Mouse (Mus musculus) thymus, postnatal 10 days (tissue): ENCODE data around the gene Rbl1.
"Not testable (repeated sequence)": the region's sequence is repeated elsewhere in the genome, so short reads cannot be mapped to it uniquely, and the experiment has no call there.

Source experiments
- DNase-seq, 2 experiments: peaks; one replicate each; pipeline ENCODE4 v3.0.0; 2021; ENCODE audit warnings: low spot score in 2 of 2

Gene Rbl1

GRCm38 (mm10) chr2:157170626-157171025 lies 33.7 kb downstream of the Rbl1 start:
- DNase-seq, result no peak

- no peak for DNase-seq
These were observed 34.2 kb downstream of the Rbl1 start for GRCm38 (mm10) chr2:157170166-157170565.

GRCm38 (mm10) chr2:157166371-157167080 lies 37.8 kb downstream of the Rbl1 start:
- DNase-seq, result no peak

- DNase-seq, result not testable (repeated sequence)
These were observed 38.8 kb downstream of the Rbl1 start for GRCm38 (mm10) chr2:157165312-157166224.

- no peak for DNase-seq
These were observed 40.2 kb downstream of the Rbl1 start for GRCm38 (mm10) chr2:157164101-157164500.

GRCm38 (mm10) chr2:157156079-157156478 lies 48.3 kb downstream of the Rbl1 start:
- DNase-seq, result no peak

- no peak for DNase-seq
These were observed 51.1 kb downstream of the Rbl1 start for GRCm38 (mm10) chr2:157153235-157153634.

GRCm38 (mm10) chr2:157148417-157148816 lies 55.9 kb downstream of the Rbl1 start:
- no peak for DNase-seq

GRCm38 (mm10) chr2:157147397-157148020 lies 56.8 kb downstream of the Rbl1 start:
- DNase-seq, result no peak

GRCm38 (mm10) chr2:157145173-157145572 lies 59.2 kb downstream of the Rbl1 start:
- no peak for DNase-seq

GRCm38 (mm10) chr2:157144132-157144531 lies 60.2 kb downstream of the Rbl1 start:
- no peak for DNase-seq

- no peak for DNase-seq
These were observed 62.4 kb downstream of the Rbl1 start for GRCm38 (mm10) chr2:157141962-157142361.

GRCm38 (mm10) chr2:157139251-157139802 lies 65.0 kb downstream of the Rbl1 start:
- DNase-seq, result no peak

GRCm38 (mm10) chr2:157138808-157139207 lies 65.5 kb downstream of the Rbl1 start:
- DNase-seq, result no peak

- no peak for DNase-seq
These were observed 66.2 kb downstream of the Rbl1 start for GRCm38 (mm10) chr2:157137959-157138731.

- DNase-seq, result no peak
These were observed 67.7 kb downstream of the Rbl1 start for GRCm38 (mm10) chr2:157136646-157137045.

- no peak for DNase-seq
These were observed 68.2 kb downstream of the Rbl1 start for GRCm38 (mm10) chr2:157136176-157136575.

GRCm38 (mm10) chr2:157135529-157136120 lies 68.7 kb downstream of the Rbl1 start:
- no peak for DNase-seq

- DNase-seq, result peak; percentile 43
These were observed 69.3 kb downstream of the Rbl1 start, which contains the start of gene Samhd1 for GRCm38 (mm10) chr2:157135014-157135413. TSS of gene Samhd1 (minus strand) at chr2:157135265.

- peak; percentile 9 to 15 for DNase-seq
These were observed 69.8 kb downstream of the Rbl1 start for GRCm38 (mm10) chr2:157134479-157134931.
